Mouse (Mus musculus): ENCODE measurements around the gene Bik.

DNA sequence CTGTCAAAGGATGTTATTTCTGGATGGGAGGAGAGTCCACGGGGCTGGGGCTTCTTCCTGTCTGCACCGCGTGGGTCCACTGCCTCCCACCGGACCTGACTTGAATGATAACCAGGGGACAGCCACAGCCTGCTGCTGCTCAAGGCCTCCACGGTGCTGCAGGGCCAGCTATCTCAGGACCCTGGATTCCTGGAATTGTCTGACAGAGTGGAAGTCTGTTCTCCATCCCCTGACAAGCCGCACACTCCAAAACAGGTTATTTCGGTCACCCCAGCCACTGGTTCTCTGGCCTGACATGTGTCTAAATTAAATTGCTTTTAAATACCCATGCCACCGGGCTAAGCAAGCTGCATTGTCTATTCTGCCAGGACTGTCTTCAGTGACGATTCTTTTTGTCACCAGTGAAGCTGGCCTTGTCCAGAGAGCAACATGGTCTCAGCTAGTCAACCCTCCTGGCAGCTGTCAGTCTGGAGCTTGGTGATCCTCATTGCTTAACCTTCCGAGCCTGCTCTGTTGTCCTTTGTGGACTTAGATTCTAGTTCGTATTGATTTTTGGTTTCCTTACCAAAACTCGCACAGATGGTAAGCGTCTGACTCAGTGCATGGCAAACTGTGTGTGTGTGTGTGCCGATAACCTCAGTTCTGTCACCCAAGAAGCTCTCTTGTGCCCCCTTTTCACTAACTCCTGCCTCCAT is 2.9 kb upstream of the Bik start:
- no peak for TF ChIP-seq POLR2A (IDR thresholded peaks at IDR 0.05; ENCODE audit: extremely low read depth, insufficient read depth, low read length)
- no peak for TF ChIP-seq CTCF (IDR thresholded peaks at IDR 0.05; ENCODE audit: extremely low read depth, insufficient read depth, low read length)

Measured in cortical plate, adult 2 months (tissue).